Mouse (Mus musculus) left cerebral cortex, adult 18-20 months (tissue): ENCODE data around the gene Cmya5. TPM values are rescaled to one million over a fixed set of nuclear protein-coding genes. Genes with fewer than 3 reads are reported as not detected.
"Not testable (repeated sequence)": the region's sequence is repeated elsewhere in the genome, so short reads cannot be mapped to it uniquely, and the experiment has no call there.

Experiments
- DNase-seq, 2 experiments: peaks; one replicate each; pipeline ENCODE4 v3.0.0; 2021 to 2022; ENCODE audit warnings: low spot score in 2 of 2, mixed read lengths in 1 of 2
- total RNA-seq, 2 experiments: library from RNA; stranded (reverse); gene quantifications; 2 replicates each; pipeline ENCODE4 v1.2.3; 2021

Cmya5 gene
- total RNA-seq, 2 experiments from 2014 or later: 4.7 to 5.3 TPM

- DNase-seq: no peak
These were observed 16.2 kb downstream of the Cmya5 start for GRCm38 (mm10) chr13:93128111-93128860.

GRCm38 (mm10) chr13:93122321-93122720 is 22.2 kb downstream of the Cmya5 start:
- no peak for DNase-seq

DNA sequence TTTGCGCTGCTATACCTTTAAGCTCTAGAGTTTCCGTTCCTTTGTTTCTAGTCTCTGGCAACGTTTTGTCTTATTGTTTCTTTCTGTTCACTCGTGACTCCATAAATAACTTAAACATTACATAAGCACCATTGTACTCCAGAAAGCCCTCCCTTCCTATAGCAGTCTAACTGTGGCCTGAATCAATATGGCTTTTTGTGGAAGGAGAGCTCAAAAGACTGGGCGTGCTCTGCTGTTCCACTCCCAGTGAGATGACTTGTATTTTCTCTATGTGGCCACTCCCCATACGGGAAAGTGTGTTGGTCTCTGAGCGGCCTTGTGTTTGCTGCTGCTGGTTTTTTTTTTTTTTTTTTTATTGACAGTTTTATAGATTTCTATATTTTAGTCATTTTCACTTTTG is 27.3 kb downstream of the Cmya5 start:
- DNase-seq: no peak

DNA sequence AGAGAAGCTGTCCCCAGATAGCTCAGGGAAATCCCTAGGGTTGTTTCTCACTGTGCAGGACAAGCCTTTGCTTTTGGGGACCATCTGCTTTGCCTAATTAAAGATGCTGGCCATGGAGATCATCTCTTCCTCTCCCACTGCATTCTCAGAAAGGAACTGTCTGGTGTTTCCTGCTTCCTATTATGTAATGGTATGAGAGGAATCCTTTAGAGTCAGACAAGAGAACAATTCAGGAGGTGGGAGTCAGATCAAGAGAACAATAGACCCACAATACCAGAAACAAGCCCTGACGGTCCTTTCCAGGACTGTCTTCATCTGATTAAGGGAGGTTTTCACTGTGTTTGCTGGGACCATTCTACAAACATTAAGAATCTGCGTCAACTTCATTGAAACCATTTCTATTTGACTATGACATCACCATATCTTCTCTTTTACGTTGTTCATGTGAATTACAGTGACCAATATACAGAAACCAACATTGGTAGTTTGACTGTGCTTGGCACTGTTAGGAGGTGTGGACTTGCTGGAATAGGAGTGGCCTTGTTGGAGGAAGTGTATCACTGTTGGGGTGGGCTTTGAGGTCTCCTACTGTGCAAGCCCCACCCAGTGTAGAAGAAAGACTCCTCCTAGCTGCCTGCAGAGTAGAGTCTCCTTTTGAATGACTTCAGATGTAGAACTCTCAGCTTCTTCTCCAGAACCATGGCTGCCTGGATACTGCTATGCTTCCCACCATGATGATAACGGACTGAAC is 42.0 kb downstream of the Cmya5 start:
- DNase-seq: no peak

DNA sequence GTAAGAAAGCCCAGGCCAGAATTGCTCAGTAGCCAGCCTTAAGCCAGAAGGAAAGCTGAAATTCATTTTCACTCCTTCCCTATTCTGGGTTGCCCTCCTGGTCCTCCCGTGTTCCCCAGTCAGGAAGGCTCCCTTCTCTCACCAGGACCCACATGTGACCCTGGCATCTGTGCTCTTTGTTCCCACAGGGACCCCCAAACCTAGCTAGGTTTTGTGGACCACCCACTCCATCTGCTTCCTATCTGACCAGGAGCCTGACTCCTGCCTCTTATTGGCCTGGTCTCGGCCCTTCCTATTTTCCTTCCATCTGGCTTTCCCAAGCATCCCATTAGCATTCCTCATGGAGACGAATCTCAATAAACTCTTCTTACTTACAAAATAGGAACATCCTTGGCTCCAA is 45.9 kb downstream of the Cmya5 start:
- no peak for DNase-seq

DNA sequence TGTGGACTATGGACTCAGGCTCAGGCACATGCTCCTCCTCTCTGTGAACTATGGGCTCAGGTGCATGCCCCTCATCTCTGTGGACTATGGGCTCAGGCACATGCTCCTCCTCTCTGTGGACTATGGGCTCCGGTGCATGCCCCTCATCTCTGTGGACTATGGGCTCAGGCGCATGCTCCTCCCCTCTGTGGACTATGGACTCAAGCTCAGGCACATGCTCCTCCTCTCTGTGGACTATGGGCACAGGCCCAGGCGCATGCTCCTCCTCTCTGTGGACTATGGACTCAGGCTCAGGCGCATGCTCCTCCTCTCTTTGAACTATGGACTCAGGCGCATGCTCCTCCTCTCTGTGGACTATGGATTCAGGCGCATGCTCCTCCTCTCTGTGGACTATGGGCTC is 47.9 kb downstream of the Cmya5 start:
- no peak for DNase-seq

GRCm38 (mm10) chr13:93095097-93095791 is 49.3 kb downstream of the Cmya5 start:
- no peak for DNase-seq

DNA sequence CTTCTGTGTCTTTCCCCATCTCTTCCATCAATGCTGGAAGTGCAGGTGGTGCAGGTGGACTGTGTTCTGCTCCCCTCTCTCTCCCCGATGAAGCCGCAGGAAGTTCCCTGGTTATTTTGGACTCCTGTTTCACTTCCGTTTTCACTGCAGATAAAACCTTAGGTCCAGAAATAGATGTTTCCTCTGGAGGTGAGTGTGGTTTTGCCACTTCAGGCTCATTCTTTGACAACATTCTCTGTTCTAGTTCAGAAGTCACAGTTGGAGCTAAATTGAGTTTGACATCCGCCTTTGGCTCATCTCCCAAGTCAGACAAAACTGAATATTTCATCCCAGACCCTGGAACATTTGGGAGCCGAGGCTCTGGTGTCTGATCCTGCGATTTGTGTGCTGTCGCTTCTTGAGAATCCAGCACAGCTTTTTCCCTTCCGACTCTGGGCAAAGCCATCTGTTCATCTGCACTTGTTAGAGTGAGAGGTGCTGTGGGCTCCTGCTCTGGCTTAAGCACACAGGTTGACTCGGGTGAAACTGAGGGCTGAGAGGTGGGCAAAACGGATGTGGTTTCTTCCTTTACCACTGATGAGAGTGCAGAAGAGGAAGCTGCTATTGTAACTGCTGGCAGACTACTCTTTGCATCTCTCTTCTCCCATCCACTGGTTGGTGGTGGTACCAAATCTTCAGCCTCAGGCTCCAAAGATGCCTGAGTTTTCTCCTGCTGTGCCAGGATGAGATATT is 50.2 kb downstream of the Cmya5 start:
- DNase-seq: peak in 1 of 2 experiments; percentile 57

- no peak for DNase-seq
These were observed 50.8 kb downstream of the Cmya5 start for GRCm38 (mm10) chr13:93093697-93094096.

- no peak for DNase-seq
These were observed 51.6 kb downstream of the Cmya5 start for GRCm38 (mm10) chr13:93092916-93093429.

DNA sequence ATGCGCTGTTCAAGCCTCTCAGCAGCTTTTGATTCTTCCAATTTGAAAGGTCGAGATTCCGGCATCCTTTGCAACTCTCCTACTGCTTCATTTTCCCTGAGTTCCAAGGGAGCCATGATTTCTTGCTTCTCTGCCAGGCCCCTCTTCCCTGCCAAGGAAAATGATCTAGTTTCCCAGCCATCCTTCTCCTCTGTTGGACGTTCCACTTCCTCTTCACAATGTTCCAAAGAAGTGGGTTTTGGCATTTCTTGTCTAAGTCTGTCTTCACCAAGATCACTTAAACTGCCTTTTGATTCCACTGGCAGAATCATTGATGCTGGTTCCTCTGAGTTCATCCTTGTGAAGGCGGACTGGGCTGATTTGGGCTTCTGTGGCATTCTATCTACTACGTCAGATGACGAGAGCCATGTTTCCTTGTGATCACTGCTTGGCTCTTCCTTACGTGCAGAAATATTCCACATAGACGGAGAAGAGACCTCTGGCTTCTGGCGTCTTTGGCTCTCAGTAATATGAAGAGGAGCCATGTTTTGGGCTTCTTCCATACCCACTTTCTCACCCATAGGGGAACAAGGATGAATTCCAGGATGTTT is 52.6 kb downstream of the Cmya5 start:
- no peak for DNase-seq

DNA sequence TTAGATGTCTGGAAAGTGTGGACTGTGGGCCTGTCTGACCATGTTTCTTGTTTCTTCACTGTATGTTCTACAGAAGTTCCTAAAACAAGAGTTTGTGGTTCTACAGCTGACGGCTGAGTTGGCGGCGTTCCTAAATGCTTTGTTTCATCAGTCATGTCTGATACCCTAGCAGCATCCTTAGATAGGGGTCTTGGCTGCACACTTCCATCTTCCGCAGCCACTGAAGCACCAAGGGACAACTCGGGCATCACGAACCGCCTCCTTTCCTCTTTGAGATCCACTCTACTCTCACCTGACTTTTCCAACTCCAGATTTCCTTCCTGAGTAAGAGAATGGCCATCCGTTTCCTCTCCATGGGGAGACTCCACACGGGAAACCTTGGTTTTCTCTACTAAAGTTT is 53.3 kb downstream of the Cmya5 start:
- DNase-seq: no peak

DNA sequence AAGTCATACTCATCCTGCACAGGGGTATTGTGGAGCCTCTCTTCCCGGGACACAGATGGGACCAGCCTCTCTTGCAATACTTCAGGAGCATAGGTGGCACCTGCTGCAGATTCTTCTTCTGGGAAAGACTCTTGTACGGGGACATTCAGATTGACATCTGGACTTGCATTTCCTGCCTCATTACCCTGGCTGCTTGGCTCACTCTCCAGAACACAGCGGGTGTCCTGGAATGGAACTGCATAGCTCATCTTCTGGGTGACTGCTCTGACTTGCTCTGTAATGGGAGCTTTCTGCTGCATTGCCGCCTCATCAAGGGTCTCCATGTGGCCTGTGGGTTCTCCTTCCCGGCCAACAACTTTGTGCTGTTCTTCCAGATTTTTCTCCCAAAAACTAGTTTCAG is 55.0 kb downstream of the Cmya5 start:
- no peak for DNase-seq

DNA sequence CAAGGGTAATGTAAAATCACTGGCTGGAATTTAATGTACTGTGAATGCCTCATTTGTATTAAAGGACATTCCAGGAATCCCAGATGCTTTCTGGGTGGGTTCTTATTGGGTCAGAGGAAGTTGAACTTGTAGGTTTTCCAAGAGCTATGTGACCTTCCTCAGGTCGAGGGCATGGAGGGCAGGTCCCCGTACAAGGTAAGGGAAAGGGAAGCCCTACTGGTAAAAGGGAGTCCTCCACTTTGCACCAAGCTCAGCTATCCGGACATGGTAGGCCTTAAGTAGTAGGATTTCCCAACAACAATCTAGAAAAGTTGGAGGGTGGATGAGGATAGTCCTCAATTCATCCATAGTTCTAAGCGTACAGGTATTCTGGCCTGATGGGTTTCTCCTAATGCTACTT is 58.8 kb downstream of the Cmya5 start:
- no peak for DNase-seq

GRCm38 (mm10) chr13:93082324-93082723 is 62.2 kb downstream of the Cmya5 start:
- DNase-seq: not testable (repeated sequence)

- DNase-seq: no peak
These were observed 63.7 kb downstream of the Cmya5 start for GRCm38 (mm10) chr13:93080859-93081258.

GRCm38 (mm10) chr13:93074147-93074641 is 70.3 kb downstream of the Cmya5 start:
- peak in 1 of 2 experiments; percentile 50 for DNase-seq

- peak; percentile 52 to 77 for DNase-seq
These were observed 70.9 kb downstream of the Cmya5 start for GRCm38 (mm10) chr13:93073595-93073994.

- DNase-seq: no peak
These were observed 71.6 kb downstream of the Cmya5 start for GRCm38 (mm10) chr13:93072871-93073411.

DNA sequence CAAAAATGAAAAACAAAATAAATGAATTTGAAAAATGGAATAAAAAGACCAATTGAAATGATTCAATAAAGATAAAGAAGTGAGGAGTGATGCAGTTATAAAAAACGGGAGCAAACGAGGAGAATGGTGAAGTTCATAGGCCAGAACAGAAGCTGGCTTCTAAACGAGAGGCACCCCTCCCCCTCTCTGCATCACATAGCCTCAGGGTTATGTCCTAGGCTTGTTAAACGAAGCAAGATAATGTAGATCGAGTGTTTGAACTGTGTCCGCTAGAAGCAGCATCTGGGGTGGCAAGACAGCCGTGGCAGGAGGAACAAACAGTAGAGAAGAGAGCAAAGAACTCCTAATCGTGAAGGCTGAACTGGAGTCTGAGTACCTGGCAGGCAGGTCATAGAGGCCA is 74.1 kb downstream of the Cmya5 start:
- no peak for DNase-seq
